ENCODE assay signal across 13 mouse cellular contexts in genomic region chr14:60528520-60528919, GRCm38 (mm10).
"Had no signal": no experiment of that assay in that cellular context is flagged by ENCODE, and none has a peak within 500 bp of the region (broad histone marks: within the 10 kb centered on the region; RNA-seq: fewer than 3 reads in every experiment).

No protein-coding gene starts in this region.

- H3K4me3 ChIP-seq: heart, adult 2 months; heart, embryonic 13.5 days; heart, embryonic 15.5 days; hindbrain, embryonic 13.5 days; hindbrain, embryonic 15.5 days; kidney, embryonic 15.5 days; limb, embryonic 10.5 days; limb, embryonic 12.5 days; liver, embryonic 13.5 days; liver, embryonic 15.5 days had no signal

- H3K4me1 ChIP-seq: liver, embryonic 15.5 days had no signal

- H3K27me3 ChIP-seq: heart, embryonic 13.5 days; heart, embryonic 15.5 days; hindbrain, embryonic 13.5 days; hindbrain, embryonic 15.5 days; kidney, embryonic 15.5 days; limb, embryonic 12.5 days; liver, embryonic 13.5 days; liver, embryonic 15.5 days had no signal

- DNase-seq: liver; liver, embryonic 13.5 days had no signal

- H3K9ac ChIP-seq: heart, embryonic 13.5 days; heart, embryonic 15.5 days; hindbrain, embryonic 13.5 days; hindbrain, embryonic 15.5 days; kidney, embryonic 15.5 days; limb, embryonic 12.5 days; liver, embryonic 13.5 days; liver, embryonic 15.5 days had no signal

- H3K36me3 ChIP-seq: heart, embryonic 13.5 days; heart, embryonic 15.5 days; hindbrain, embryonic 15.5 days; kidney, embryonic 15.5 days; limb, embryonic 10.5 days; limb, embryonic 12.5 days; liver, embryonic 13.5 days; liver, embryonic 15.5 days had no signal

- H3K27ac ChIP-seq: heart, embryonic 13.5 days; heart, embryonic 15.5 days; hindbrain, embryonic 13.5 days; hindbrain, postnatal 0 days; kidney, postnatal 0 days; limb, embryonic 10.5 days; limb, embryonic 12.5 days; liver, embryonic 13.5 days; liver, embryonic 15.5 days had no signal

- H3K9me3 ChIP-seq: heart, embryonic 13.5 days; heart, embryonic 15.5 days; hindbrain, embryonic 15.5 days; kidney, embryonic 15.5 days; limb, embryonic 10.5 days; liver, embryonic 13.5 days; liver, embryonic 15.5 days had no signal
